Mouse (Mus musculus) ZHBTc4 (cell line): ENCODE data around the gene Tlr2.

ENCODE experiments used
- DNase-seq: peaks from one replicate; pipeline ENCODE4 v3.0.0-alpha.2; 2011; ENCODE audit warnings: low read depth, low spot score

Tlr2 gene

GRCm38 (mm10) chr3:83828145-83828611, 13.4 kb downstream of the Tlr2 start:
- DNase-seq: no peak

GRCm38 (mm10) chr3:83827684-83828083, 13.9 kb downstream of the Tlr2 start:
- no peak for DNase-seq

DNA sequence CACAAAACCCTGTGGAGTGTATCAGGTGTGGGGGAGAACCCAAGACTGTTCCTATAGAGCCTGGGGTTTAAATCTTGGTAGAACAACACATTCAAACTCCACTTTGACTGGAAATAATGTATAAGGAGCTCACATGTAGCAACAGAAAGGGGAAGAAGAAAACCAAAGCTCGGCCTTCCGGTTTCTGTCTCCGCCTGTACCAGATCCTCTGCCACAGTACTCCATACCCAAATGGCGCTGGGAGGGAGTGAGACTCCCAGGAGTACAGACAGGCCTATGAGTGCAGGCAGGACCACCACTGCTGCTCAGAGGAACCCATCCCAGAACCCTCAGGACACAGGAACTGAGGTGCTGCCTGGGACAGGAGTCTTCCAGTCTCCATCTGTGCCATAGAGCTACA, 17.8 kb downstream of the Tlr2 start:
- DNase-seq: no peak

GRCm38 (mm10) chr3:83816372-83816925, 25.1 kb downstream of the Tlr2 start:
- no peak for DNase-seq

DNA sequence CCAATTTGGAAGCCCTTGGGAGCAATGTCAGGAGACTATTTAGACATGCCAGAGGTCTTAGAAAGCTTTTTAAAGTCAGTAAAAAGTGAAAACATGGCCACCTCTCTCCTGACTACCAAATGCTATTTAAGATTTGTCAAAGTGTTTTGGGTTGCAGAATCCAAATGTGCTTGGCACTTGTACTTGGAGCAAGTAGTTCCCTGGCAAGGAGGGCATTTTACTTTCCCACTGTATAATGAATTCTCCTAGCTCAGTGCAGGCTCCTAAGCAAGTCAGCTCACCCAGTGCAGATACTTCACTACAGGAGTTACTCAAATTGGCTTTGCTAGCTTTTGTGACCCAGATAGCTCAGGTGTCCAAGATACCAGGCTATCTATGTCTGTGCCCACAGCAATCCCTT, 28.7 kb downstream of the Tlr2 start:
- DNase-seq: no peak

GRCm38 (mm10) chr3:83811987-83812386, 29.6 kb downstream of the Tlr2 start:
- DNase-seq: no peak

DNA sequence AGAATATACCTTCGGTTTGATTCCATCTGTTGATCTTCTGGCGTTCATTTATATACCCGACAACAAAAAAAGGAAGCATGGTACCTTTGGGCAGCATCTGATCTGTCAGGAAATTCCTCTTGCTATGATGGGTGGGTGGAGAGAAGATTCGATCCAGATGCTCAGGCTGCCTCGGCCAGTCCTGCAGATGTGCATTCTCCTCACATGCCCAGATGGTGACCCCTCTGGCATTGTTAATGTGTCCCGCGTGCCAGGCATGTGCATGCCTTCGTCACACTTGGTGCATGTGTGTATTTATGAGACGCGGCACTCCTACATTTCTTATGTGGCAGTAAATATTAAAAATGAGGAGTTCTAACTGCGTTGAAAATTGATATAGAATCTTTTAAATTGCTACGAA, 33.1 kb downstream of the Tlr2 start:
- no peak for DNase-seq

DNA sequence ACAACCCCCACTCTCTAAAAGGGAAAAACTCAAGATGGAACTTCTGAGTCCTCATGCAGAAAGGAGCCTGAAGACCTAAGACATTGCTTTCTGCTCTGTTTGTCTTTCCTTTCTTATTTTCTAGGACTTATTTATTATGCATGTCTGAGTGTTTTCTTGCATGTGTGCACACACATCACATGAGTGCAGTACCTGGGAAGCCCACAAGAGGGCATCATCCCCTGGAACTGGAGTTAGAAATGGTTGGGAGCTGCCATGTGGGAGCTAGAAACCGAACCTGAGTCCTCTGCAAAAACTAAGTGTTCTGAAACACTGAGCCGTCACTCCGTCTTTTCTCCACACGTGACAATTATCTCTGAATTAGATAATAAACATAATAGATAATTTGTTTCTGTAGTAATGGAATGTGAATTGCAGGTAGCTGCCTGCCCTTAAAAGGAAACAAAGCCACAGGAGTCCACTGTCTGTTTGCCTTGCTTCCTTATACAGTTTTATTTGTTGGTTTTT, 39.9 kb downstream of the Tlr2 start:
- DNase-seq: peak; percentile 60

GRCm38 (mm10) chr3:83799486-83799885, 42.1 kb downstream of the Tlr2 start:
- DNase-seq: no peak

DNA sequence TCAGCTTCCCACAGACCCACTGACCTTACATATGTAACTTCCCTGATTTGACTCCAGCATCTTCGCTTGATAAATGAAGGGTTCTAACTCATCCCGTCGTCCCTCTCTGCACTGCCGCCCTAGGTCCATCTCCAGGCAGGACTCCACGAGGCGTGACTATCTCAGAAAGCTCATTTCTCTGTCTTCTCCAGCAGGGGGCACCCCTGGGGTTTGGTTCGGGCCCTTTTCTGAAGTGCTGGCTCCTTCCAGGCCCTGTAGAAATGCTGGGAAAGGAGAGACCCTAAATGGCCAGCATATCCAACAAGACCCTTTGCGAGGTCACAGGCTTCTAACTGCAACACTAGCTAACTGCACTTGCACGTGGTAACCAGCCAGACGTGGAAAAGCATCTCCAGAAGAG, 43.7 kb downstream of the Tlr2 start:
- peak; percentile 87 for DNase-seq

DNA sequence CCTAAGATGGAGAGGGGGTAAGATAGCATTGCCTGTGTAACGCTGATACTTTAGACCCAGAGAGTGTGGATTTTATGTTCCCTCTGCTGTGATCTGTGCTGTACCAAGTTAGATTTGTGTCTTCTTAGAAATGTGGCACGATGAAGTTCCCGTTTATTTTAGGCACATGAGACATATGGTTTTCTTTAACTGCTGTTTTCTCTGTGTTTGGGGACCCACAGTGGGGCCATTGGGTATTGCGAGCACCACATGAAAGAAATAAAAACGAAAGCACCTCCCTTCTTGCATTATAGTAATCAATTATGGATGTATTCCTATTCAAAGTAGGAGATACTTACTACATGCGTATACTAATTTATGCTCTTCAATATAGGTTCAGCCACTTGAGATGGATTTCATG, 44.5 kb downstream of the Tlr2 start:
- no peak for DNase-seq

- DNase-seq: no peak
These were observed 50.1 kb downstream of the Tlr2 start for GRCm38 (mm10) chr3:83791444-83791843.

DNA sequence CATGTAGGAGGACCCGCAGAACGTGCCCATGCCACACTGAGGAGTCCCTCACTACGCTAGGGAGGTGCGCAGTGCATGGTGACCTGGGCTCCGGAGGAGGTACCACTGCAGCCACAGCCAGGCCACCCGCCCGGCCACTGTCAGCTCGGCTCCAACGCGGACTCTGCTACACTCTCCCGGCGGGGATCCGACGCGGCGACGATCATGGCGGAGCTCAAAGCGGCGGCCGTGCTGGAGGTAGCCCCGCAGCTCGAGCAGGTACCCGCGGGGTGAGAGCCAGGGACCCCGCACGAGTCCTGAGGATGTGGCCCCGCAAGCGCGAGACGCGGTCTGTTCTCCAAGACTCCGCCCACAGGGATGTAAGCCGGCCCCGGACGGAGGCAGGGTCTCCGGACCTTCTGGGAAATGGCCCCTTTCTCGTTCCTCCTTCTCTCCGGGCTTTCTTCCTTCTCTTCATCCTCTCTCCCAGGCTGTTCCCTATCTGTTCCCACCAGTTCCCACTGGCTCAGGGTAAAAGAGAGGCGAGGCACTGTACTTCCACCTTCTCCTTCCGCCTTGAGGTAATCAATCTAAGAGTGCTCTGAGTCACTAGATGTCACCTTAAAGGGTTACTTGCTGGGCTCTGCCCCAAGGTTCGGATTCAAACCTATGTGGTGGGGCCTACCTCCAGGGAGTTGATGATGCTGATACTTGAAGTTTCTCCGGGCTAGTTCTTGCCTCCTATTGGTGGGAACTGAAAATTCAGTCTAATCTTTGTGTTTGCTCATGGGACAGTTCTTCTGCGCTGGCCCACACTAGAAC, 51.7 kb downstream of the Tlr2 start:
- peak; percentile 66 for DNase-seq

- DNase-seq: no peak
These were observed 53.7 kb downstream of the Tlr2 start for GRCm38 (mm10) chr3:83787776-83788305.

DNA sequence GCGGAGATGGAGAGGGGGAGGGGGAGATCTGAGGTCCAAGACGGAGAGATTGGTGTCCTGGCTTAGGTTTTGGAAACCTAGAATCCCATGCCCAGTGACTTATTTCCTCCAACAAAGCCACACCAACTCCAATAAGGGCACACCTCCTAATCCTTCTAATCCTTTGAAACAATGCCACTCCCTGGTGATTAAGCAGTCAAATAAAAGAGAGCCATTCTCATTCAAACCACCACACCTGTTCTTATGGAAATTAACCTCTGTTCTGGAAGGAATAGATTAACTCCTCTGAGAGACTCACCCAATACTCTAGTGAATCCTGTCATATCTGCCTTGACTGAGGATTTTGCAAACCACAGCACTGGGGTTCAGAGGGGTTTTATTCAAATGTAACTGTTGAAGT, 54.5 kb downstream of the Tlr2 start:
- DNase-seq: peak; percentile 63
